Mouse (Mus musculus) megakaryocyte-erythroid progenitor cell, adult 5-6 weeks (primary cell): Measurements from ENCODE around the gene Wnt2. TPM values are rescaled to one million over a fixed set of nuclear protein-coding genes. Genes with fewer than 3 reads are reported as not detected.

Source experiments
- ATAC-seq: replicated peaks from 2 replicates; pipeline ENCODE4 v1.8.0; 2016; ENCODE audit warnings: mild to moderate bottlenecking, inconsistent platforms; ENCODE audit not compliant: severe bottlenecking, poor library complexity, low FRiP score, low TSS enrichment
- total RNA-seq, 2 experiments: library from RNA; stranded (forward) in 1 of 2; stranded (reverse) in 1 of 2; fragments of 200-1000, 215-1000 nt in 1 of 2; fragments of >200 nt in 1 of 2; fragmentation: Nextera tagmentation in 1 of 2; gene quantifications; 2 replicates each; pipeline ENCODE4 v1.2.3; 2014 to 2017

The Wnt2 gene
- not detected in 2 replicates for total RNA-seq (2014; fragmentation: Nextera tagmentation)
- not detected in 2 replicates for total RNA-seq (2017)

DNA sequence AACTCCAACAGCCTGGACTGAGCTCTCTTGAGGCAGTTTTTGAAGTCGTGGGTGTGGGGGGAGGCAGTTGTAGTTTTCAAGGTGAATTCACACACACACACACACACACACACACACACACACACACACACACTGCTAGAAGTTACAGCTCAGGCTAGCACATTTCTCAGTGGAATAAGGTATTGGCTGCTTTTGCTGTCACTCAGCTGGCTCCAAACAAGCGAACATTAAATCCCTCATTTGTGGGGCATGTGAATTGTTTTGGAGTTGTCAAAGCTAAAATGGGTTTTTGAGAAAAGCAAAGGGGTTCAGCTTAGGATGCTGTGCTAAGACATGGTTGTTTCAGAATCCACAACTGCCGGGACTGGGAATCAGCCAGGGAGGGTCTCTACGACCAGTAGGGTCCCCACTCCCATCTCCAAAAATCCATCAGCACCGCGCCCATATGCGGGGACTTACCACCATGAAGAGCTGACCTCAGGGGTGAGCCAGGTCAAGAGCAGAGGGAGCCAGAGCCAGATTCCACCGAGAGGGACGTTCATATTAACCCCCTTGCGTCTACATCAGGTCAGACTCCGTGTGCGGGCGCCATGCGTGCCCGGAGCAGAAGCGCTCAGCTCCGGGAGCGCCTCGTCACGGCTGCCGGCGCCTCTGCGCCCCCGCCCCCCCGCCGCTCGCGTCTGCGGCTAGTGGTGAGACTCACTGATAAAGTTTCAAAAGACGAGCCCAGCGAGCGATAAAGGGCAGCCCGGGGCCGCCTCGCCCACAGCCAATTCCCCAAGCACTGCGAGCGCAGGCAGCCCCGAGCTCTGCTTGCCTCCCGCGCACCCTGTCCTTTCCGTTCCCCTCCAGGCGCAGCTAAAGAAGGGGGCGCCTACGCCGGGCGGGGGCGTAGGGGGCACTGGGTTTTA lies at the start of gene Wnt2:
Wnt2 (minus strand) TSS at position 840 of the 911 bp plus-strand sequence.
- ATAC-seq, result peak; percentile 96

GRCm38 (mm10) chr6:18078615-18079014 lies 48.2 kb upstream of the Wnt2 start:
- ATAC-seq, result peak; percentile 61

DNA sequence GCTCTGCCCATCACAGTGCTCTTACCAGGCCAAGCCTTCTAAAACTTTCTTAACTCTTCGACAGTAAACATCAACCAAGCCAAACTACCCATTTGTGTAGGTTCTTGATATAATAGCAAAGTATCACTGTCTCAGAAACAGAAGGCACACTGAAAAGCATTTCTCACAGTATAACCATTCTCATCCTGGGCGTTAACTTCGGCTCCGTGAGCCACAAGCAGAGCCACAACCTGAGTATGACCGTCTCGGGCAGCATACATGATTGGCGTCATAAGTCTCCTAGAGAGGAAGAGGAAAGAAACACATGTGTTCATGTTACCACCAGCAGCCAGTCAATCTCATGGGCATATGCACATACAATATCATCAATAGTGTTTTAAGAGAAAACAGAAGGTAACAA lies 46.6 kb upstream of the Wnt2 start:
- ATAC-seq, result no peak

GRCm38 (mm10) chr6:18076577-18076976 lies 46.2 kb upstream of the Wnt2 start:
- no peak for ATAC-seq

GRCm38 (mm10) chr6:18057899-18058298 lies 27.5 kb upstream of the Wnt2 start:
- no peak for ATAC-seq

- ATAC-seq, result no peak
These were observed 21.3 kb upstream of the Wnt2 start for GRCm38 (mm10) chr6:18051702-18052101.

DNA sequence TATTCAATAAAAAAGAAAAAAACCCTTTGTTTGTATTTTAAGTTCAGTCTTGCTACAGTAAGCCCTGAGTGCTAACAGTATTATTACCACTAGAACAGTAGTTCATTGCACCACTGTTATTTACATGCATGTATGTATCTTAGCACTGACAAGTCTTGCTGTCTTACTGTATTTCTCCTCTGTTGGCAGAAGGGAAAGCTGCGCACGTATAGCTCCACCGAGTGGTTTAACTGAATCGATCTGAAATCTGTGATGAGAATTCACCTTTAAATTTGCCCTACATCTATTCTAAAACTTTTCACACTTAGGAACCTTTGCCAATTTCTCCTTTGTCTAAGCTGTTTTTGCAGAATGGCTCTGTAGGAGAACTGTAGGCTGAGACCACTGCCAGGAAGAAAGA lies 13.9 kb upstream of the Wnt2 start:
- no peak for ATAC-seq

GRCm38 (mm10) chr6:18043172-18043571 lies 12.8 kb upstream of the Wnt2 start:
- no peak for ATAC-seq

DNA sequence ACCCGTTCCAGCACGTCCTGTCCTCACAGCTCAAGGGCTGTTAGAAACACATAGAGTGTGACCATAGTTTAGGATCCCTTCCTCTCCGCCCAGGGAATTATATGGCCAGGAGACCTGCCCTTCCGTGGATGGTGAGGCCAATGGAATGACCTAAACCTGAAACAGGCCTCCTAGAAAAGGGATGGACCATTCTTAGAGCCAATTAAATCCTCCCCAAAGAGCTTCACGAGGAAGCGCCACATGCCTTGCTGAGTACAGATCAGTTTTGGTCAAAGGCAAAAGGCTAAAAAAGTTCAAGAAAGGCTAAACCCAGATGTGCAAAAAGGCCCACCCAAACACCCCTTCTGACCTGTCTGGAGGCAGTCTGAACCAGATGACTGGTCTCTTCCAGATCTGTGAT lies 1.9 kb upstream of the Wnt2 start:
- ATAC-seq, result no peak

GRCm38 (mm10) chr6:18031509-18032010 lies 1.2 kb upstream of the Wnt2 start:
- no peak for ATAC-seq

- ATAC-seq, result no peak
These were observed 603 bp upstream of the Wnt2 start for GRCm38 (mm10) chr6:18030868-18031508.

DNA sequence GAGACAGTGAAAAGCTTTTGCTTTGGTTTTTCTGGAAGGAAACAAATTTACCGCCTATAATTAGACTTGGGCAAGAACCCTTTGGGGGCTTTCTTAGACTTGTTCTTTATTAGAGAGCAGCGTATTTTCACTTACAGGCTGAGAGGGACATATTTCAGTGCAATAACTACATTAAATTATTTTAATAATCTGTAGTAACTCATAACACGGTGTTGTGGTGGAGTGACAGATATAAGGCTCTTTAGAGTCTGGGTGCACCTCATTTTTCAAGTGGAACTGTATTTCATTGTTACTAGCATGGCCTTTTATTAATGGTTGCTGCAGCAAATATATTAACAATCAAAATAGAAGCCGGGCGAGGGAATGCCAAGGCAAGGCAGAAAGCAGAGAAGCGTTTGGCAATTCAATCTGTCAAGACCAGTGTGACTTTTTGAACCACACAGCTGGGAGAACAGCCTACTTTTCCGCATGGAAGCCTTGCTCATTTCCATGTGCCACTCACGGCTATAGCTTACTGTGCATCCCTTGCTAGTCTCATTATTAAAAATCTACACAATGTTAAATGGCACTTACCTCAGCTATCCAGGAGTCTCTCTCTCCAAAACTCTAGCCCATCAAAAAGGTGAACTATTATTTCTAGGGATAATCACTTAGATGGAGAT lies 6.1 kb downstream of the Wnt2 start:
- ATAC-seq, result no peak

DNA sequence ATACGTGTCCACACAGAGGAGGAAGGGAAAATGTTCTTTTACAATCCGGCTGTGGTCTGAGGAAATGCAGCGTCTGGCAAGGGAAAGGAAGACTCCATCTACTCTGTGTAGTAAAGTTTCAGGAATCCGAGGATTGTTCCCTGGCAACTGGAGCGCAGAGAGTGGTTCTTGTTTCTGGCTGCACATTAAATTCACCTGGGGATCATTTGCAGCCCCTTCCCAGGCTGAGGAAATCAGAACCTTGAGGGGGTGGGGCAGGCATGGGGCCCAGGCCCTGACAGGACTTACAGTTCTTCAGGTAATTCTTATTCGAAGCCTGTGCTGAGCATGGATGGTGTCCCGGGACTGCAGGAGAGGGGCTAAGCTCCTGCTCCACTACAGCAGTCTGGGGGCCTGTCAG lies 17.0 kb downstream of the Wnt2 start:
- ATAC-seq, result no peak

GRCm38 (mm10) chr6:18007356-18007755 lies 23.0 kb downstream of the Wnt2 start:
- ATAC-seq, result no peak

- ATAC-seq, result no peak
These were observed 28.3 kb downstream of the Wnt2 start for GRCm38 (mm10) chr6:18002065-18002464.

GRCm38 (mm10) chr6:17998497-17998896 lies 31.9 kb downstream of the Wnt2 start:
- ATAC-seq, result no peak

GRCm38 (mm10) chr6:17994956-17995790 lies 35.2 kb downstream of the Wnt2 start:
- ATAC-seq, result no peak

GRCm38 (mm10) chr6:17991625-17992024 lies 38.8 kb downstream of the Wnt2 start:
- ATAC-seq, result no peak
